Mouse (Mus musculus) cerebellum, postnatal 14 days (tissue): ENCODE measurements at regions not wholly inside any gene's neighbourhood (a gene's known extent, or its start where the extent isn't known, plus 50 kb on each side); places are given as distances from the start of the nearest gene placed in this dataset.

Experiments
- DNase-seq, 2 experiments: peaks; one replicate each; pipeline ENCODE4 v3.0.0; 2021; ENCODE audit warnings: mixed read lengths in 2 of 2

DNA sequence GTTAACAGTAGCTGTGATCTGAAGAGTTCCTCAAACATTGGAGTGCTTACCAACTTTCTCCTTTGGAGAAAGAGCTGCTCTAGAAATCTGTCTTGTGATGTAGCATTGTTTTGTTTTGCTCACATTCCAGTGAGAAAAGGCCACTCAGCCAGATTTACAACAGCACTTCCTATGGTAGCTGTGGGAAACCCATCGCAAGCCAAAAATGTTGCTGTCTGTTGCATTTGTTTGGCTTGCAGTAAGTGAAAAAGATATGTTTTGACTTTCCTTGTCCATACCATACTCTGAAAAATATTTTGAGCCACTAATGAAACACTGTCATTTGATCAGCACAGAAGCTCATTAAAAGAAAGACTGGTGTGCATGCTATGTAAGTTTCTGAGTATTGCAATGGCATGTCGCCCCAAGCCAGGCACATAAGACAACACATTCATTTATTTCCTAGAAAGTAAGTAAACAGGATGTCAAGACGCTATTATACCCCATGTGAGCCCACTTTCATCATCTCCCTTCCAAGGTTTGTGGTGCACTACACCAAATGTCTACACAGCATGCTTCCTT lies 66.2 kb downstream of the Car2 start:
- DNase-seq = peak; percentile 14 to 30

DNA sequence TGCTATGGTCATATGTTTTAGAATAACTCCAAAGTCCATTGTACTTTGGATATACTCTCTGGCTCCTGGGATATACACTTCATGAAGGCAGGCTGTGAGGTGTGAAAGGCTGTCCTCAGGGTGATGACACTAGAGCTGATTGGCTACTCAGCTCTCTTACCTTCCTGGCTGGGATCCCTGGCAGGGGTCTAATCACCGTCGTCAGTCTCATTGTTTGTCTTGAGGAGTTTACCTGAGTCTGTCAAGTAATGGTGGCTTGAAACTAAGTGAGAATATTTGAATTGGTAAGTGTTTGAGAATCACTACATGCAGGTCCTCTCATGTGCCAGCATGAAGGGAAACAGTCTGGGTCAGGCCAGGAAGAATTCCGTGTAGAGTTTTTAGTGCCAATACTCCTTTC lies 66.9 kb downstream of the Car2 start:
- no peak for DNase-seq

DNA sequence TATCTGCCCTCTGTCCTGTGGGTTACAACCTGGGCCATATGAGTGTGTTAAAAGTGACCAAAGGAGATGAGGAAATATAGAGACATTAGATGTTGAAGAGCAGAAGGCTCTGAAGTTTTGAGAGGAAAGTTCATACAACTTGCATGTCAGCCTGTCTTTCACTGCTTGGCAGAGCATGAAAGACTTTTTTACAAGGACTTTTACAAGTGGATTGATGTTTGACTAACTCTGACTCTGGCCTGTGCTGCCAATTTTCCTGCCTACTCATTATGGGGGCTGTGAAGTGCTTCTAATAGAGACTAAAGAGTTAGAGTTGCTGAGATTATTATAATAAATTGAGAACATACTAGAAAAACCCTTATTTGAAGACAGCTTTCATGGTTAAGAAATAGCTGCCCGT lies 71.4 kb downstream of the Car2 start:
- no peak for DNase-seq

DNA sequence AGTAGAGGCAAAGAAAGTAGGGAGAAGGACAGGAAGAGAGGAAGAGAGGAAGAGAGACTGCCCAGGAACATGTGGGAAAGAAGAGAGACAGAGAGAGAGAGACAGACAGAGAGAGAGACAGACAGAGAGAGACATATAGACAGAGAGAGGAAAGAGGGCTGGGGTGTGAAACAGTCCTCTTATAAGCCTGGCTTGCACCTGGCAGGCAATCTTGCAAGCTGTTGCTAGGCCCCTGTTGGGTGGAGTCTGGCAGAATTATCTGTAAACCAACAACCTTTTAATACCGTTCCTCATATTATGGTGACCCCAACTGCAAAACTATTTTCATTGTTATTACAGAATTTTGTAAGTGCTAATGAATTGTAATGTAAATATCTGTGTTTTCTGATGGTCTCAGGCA lies 72.2 kb downstream of the Car2 start:
- no peak for DNase-seq

DNA sequence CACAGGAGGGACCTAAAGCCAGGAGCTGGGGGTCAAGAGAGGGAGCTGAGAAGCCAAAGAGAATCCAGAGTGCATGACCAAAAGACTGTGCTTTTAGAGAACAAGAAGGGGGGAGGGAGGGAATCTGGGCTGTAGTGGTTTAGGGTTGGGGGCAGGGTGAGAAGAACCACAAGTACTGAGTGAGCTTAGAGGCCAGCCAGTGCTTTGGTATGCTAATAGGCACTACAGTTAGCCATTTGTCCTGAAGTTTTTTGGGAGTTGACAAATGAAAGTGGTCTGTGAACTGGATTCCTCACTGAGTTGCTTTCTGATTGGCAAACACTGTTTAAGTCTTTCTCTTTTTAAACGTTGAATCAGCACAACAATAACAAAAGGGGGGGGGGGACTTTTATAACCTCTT lies 73.5 kb downstream of the Car2 start:
- DNase-seq = no peak

DNA sequence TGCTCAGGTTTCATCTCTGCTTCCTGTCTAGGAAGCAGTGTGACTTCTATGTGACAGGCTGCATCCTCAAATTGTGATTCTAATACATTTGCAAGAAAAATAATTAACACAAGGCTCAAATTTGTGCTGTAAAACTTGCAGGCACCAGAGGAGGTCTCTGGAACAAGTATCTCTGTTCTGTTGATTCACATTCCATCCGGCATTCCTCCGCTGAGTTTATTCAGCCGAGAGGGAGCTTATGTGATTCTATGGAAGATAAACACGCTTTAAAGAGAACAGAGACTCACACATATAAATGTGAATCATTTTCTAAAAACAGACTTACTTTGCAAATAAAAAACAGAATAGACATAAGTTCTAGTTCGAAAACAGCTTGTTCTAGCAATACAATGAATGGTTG lies 78.7 kb downstream of the Car2 start:
- DNase-seq = no peak

DNA sequence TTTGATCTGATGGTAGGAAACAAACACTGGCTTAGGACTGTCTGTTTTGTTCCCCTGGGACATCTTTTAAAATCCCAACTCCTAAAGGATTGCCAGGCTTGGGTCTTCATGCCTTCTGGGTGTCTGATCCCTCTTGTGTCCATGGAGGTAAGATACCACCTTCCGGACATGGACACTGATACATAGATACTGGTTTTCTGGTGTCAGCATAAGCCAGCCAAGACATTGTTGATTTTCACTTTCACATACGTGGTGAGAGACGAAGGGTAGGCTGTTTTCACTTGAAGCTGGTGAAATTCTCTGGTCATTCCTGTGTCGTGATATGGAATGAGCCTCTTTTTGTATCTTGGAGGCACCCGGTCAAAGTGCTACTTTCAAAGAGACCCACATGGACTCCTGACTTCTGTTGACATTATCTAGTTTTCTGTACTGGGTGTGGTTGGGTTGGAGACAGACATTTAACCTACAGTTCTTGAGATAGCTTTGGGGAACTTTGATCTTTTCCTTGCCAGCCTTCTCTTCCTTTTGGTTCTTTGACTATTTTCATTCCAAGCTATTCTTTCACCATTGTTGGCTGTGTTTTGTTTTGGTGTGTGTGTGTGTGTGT lies 79.5 kb downstream of the Car2 start:
- no peak for DNase-seq

DNA sequence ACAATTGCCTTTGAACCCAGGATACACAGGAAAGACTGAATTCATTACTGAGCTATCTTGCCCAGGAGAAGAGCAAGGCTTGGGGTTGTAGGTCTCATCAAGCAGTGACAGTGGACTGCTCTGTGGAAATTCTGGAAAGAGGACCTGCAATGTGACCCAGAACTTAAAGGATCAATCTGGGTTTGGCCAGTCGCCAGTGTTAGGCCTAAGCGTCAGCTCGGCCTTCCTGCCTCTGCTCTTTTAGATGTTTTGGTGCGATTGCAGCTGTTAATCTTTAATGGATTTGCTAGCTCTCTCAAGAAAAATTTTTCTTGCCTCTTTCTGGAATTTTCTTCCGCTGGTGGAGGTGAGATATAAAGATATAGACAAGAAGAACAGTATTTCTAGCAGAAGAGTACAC lies 81.2 kb downstream of the Car2 start:
- peak in 1 of 2 experiments; percentile 9 for DNase-seq

DNA sequence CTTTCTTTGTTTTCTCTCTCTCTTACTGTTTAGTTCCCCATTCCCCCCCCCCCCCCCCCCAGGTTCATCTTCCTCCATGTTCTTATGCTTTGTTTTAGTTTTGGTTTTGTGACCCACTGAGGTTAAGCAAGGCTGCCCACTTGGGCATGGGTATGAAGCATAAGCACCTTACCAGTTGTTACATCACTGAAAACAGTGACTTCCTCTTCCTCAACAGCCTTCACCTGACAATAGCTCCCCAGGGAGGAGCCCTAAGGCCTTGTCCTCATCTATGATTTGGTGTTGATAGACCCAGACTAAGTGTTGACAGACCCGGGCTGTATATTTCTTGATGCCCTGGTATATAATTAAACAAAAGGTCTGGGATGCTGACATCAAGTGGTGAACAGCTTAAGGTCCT lies 82.3 kb downstream of the Car2 start:
- no peak for DNase-seq

DNA sequence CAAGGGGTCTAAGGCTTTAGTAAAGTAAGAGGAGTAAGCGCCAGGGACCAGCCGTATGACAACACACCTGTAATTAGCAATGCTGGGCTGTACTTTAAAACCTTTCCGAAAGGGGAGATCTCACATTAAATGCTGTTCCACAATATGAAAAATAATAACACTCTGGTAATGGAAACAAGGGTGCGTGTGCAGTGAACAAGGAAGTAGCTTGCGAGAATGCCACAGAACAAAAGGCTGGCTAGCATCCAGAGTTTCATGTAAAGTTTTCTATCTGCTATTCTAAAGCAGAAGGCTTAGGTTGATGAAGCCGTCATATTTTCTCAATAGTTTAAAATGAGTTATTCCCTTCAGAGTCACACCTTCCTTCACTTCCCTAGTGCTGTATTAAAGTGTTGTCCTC lies 83.6 kb downstream of the Car2 start:
- no peak for DNase-seq

DNA sequence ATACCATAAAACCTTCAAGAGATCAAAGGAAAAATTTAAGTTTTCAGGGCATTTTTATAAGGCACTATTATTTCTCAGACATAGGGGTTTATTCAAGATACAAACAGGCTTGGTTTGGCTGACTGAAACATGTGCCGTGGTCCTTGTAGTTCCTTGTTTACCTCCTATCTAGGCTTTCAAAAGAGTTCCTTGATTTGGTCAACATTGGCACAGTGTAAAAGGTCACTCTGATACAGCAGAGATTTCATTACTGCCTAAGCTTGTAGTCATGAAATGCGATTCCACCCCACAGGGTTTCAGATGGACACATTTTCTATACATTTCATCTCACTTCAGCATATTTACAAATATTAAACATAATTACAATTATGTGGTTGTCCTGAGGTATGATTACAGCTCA lies 85.6 kb downstream of the Car2 start:
- DNase-seq = no peak

DNA sequence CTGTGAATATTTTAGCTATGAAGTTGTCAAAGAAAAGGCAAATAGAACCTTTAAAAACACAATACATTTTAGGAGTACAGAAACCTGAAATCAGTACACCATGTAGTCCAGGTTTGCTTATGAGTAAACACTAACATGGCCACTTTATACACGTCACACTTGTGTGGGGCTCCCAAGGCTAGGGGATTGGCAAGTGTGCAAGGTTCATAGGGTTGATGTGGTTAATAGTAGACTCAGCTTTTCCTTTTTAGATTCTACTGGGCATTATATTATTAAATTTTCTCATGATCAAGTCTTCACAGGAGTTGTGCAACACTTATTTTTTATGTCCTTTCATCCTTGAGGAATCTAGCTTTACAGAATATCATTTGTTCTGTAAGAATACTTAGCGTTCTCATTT lies 88.7 kb downstream of the Car2 start:
- DNase-seq = no peak

DNA sequence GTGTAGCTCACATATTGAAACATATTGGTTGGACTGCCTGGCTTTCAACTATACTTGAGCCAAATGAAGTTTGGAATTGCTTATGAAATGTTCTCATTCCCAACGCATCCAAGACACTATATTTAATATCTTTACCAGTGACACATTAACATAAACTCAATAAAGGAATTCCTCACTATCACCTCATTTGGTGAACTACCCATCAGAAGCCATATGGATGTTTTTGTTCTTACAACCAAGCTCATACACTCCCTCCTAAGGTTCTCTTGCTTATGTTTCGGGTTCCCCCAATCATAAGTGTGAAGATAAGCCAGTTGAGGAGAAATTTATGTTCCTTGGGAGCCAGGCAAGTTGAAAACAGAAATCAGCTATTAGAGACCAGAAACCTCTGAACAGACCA lies 89.1 kb downstream of the Car2 start:
- no peak for DNase-seq

DNA sequence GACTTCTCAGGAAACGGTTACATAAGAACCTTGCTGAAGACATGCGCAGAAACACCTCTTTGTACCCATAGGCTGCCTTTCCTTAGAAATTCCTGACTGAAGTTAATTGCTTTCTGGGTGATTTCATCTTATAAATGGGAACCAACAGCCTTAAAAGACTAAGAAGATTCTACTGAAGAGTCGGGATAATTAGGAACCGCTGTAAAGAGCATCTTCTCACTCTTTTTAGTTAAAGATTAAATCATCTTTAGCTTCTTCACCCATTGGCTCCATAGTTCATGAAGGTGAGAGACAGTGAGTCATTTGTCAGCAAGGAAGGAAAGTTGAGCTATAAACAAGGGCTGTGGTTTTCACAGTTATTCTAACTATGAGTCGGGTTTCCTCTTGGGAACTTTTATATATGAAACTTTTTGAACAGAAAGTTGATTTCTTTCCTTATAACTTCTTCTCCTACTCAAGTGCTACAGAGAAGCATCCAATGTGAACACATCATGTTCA lies 93.1 kb downstream of the Car2 start:
- DNase-seq = no peak

DNA sequence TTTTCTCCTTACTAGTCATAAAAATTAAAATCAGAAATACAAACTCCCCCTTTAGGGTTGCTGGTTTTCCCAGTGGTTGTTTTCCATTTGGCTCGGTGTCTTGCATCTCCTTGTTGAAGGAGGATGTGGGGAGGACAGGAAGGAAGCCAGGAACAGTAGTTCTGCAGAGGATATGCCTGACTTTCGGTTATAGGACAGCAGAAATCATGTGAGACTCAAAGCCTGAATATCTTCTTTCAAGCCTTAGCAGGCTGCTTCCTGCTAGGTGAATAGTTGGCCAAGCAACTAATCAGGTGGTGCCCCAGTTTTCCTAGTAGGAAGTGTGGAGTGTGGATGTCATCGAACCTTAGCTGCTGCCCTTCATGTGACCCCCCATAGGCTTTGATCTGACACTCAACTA lies 103.6 kb downstream of the Car2 start:
- DNase-seq = no peak

DNA sequence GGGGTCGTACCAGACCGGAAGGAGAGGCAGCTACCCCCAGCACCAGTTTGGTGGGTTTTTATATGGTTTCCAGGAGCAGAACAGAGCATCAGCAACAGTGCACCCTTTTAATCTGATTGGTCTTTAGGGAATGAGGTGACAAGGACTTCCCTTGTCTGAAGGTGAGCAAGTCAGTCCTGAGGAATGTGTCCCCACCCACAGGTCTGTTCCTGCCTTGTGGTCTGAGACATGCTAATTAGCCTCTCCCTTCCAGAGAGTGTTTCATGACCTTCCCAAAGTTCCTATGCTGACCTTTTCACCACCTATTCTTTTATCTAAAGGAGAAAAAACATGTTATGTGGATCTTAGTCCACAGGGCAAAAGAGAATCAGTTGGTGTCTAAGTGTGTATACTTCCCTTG lies 107.9 kb downstream of the Car2 start:
- DNase-seq = no peak

DNA sequence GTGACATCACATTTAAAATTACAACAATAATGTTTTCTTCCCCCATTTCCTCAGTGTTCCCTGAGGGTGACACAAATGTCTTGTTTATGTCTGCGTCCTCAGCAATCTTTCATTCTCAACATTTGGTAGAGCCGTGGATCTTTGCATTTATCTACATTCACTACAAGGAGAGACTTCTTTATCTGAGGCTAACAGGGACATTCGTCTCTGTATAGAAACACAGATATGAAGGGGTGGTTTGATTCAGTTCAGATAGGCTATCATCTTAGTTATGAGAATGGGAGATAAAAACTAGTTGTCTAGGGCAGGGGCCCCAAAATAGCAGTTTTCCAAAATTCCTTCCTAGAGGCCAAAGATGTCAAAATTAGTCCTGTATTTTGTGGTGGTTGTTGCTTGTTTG lies 111.2 kb downstream of the Car2 start:
- no peak for DNase-seq

DNA sequence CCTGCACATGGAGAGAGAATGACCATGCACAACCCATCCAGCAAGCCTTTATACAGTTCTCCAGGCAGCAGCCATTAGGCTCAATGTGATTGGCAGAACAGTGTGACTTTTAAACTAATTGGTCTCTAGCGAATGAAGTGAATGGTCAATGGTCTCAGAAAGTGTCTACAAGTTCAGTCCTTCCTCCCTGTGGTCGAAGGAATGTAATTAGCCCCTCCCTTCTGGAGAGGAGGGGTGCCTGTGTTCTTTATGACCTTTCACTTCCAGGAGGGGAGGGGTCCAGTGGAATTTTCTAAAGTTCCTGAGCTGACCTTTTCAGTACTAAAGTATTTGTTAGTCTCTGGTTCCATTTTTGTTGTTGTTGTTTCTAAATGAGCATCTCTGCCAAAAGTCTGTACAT lies 112.4 kb downstream of the Car2 start:
- no peak for DNase-seq

DNA sequence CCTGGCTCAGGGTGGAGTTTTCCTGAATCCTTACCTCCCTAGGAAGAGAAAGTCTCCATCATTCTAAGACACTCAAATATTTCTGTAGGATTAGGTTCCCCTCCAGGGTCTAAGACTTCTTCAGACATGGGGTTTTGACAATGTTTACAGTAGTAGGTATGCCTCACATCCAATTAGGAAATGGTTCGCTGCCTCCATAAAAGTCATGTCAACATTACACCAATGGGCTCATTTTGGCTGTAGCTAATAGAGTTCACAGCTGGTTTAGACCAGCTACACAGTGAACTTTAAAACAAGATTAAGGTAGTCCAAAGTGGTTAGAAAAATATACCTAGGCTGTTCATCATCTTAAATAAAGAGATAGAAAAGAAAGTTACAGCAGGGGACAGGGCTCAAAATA lies 113.3 kb downstream of the Car2 start:
- DNase-seq = no peak

DNA sequence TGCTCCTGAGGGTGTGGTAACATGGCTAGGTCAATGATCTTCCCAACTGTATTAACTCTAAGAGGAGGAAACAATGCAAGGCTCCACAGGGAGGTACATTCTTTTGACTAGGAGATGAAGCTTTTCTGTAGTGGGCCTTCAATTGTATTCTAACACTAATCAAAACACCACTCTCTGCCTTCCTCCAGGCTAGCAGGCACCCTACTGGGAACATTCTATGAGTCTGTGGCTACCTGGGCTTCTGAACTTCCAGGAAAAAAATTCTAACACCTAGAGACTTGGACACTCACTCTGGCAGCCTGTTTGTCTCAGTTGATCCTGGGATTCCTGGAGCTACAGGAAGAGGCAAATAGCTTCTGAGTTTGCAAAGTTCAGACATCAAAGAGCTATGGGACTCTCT lies 113.8 kb downstream of the Car2 start:
- no peak for DNase-seq

DNA sequence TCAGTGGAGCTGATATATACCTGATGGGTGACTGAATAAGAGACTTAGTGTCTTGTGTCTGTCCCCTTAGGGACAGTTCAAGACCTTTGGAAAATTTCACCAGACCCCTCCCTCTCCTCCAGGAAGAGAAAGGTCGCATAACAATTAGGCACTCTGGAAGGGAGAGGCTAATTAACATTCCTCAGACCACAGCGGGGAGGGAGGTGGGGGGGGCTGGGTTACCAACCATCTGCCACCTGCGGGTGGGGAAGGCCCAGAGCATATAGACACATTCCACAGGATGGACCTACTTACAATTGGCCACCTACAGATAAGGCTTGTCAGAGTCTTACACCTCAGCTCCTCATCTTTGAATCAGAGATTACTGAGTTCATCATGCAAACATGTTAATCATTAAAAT lies 114.6 kb downstream of the Car2 start:
- no peak for DNase-seq

DNA sequence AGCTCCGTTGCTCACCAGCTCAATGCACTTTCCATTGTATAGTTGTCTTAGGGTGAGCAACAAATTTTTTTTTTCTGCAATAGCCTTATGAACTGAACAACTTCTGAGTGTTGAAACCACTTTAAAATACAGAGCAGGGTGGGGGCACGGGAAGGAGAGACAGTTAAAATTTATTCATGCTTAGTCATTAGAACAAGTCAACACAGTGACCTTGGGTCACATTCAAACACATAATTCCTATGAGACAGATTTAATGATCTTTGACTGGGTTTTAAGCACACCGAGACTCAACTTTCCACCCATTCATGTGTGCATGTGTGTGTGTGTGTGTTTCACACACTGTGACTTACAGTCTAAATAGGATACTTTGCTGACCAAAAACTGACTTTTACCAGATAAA lies 121.7 kb downstream of the Car2 start:
- no peak for DNase-seq

DNA sequence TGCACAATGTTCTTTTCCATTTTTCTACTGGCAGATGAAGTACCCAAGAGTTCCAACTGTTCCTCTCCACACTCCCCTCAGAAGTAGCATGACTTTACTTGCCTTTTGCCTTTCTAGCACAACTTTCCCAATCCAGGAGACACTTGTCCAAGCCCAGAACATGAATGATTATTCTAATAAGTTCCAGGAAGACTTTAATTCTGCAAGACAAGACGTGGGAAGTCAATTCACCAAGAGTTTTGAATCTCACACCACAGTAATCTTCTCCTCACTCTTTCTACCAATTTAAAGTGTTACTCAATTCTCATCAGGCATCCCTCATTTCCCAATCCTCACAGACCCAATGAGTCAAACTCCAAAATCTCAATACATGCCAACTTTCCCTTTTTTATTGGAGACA lies 122.4 kb downstream of the Car2 start:
- DNase-seq = no peak

DNA sequence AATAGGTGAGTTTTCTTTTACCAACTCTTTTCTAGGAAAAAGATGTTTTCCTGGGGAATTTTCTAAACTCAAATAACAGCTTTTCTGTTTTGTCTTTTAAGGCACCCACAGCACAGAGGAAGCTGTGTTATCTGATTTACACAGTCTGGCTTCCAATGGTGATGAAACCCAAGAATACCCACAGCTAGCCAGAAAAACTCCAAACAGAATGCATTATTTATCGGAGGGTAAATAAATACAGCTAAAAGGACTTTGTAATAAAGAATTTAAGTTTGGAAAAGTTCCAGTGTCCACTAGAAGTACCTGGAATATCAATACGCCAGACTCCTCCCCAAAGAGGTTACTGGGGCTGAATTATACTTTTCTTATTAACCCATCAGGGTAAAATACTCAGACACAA lies 123.7 kb downstream of the Car2 start:
- no peak for DNase-seq

DNA sequence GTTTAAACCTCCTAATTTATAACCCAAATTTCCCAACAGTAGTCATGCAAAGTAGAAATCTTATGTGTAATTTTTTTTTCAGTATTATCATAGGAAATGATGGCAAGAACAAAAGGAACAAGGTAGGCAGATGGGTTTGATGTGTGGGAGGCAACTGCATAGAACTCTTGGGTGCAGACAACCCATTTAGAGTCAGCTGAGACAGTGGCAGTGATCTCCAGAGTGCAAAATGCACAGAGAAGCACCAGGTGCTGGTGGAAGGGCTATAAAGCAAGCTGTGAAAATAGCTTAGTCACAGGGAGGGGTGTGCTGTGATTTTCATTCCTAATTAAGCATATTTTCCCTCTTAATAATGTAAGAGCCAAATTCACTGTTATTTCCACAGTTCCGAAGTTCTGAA lies 130.5 kb downstream of the Car2 start:
- DNase-seq = no peak
